Mouse (Mus musculus) liver, adult 2 months (tissue): ENCODE data around the gene Gcc2.

ENCODE experiments used
- CTCF ChIP-seq: fragments of 200-500 bp; IDR thresholded peaks from 2 replicates; pipeline ENCODE4 v1.5.1; 2011; ENCODE audit warnings: low read depth, low read length, control low read depth
- POLR2A ChIP-seq: fragments of 200-500 bp; IDR thresholded peaks from 2 replicates; pipeline ENCODE4 v1.6.1; 2011; ENCODE audit warnings: low read length, control low read depth; ENCODE audit not compliant: insufficient read depth; ENCODE audit errors: extremely low read depth

DNA sequence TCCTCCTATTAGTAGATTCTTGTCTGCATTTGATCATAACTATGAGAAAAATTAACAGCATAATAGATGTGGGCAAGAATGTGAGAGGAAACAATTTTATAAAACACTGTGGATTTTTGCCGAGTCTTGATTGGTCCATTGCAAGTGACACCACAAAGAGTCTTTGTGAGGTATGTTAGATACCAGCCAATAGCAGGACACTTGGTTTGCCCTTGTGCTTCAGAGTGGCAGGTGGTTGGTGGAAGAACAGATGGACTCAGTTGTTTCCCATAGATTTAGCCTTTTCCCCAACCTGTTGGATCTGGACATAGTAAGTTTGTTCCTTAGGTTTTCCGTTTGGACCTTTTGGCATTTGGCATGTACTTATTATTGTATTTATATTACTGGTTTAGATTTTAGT, 44.1 kb upstream of the Gcc2 start:
- no peak for TF ChIP-seq CTCF
- TF ChIP-seq POLR2A, result no peak
